Mouse (Mus musculus) spleen, adult 2 months (tissue): ENCODE measurements around the gene Rasl10a.

ENCODE experiments used
- CTCF ChIP-seq: fragments of 200-500 bp; IDR thresholded peaks from 2 replicates; pipeline ENCODE4 v1.5.1; 2011; ENCODE audit warnings: mild to moderate bottlenecking, inconsistent platforms; ENCODE audit not compliant: insufficient read depth, insufficient read length, insufficient replicate concordance; ENCODE audit errors: extremely low read depth
- POLR2A ChIP-seq: fragments of 200-500 bp; IDR thresholded peaks from 2 replicates; pipeline ENCODE4 v1.6.1; 2011; ENCODE audit warnings: low read depth, low read length, inconsistent platforms

- TF ChIP-seq CTCF (no peak), POLR2A (no peak)
These were observed 44.5 kb downstream of the Rasl10a start for GRCm38 (mm10) chr11:5102384-5102783.
